Mouse (Mus musculus) midbrain, embryonic 16.5 days (tissue): ENCODE measurements at regions not wholly inside any gene's neighbourhood (a gene's known extent, or its start where the extent isn't known, plus 50 kb on each side); places are given as distances from the start of the nearest gene placed in this dataset.
"Not testable (repeated sequence)": the region's sequence is repeated elsewhere in the genome, so short reads cannot be mapped to it uniquely, and the experiment has no call there.

Experiments used
- ATAC-seq: fragments of 200-750 bp; cut with Nextera tagmentation; 2 replicates; pipeline ENCODE4 v1.8.0; 2017; ENCODE audit warnings: moderate TSS enrichment
- H3K27ac ChIP-seq: fragments of 300-500 bp; sonication (generic); 2 replicates; pipeline ENCODE4 v1.5.1; 2014; ENCODE audit warnings: mild to moderate bottlenecking, low read length, mixed read lengths
- H3K27me3 ChIP-seq: fragments of 300-500 bp; sonication (generic); 2 replicates; pipeline ENCODE4 v1.6.1; 2014; ENCODE audit warnings: low read depth, low read length, mixed read lengths; ENCODE audit not compliant: control insufficient read depth, insufficient read depth
- H3K36me3 ChIP-seq: fragments of 300-500 bp; sonication (generic); 2 replicates; pipeline ENCODE4 v1.6.1; 2014; ENCODE audit warnings: mild to moderate bottlenecking, low read length, moderate library complexity, mixed read lengths; ENCODE audit not compliant: control insufficient read depth, insufficient read depth
- H3K4me1 ChIP-seq: fragments of 300-500 bp; sonication (generic); 2 replicates; pipeline ENCODE4 v1.6.1; 2014; ENCODE audit warnings: mild to moderate bottlenecking, low read length, mixed read lengths; ENCODE audit not compliant: control insufficient read depth, insufficient read depth
- H3K4me2 ChIP-seq: fragments of 300-500 bp; sonication (generic); 2 replicates; pipeline ENCODE4 v1.6.1; 2014; ENCODE audit warnings: mild to moderate bottlenecking, low read length, mixed read lengths
- H3K4me3 ChIP-seq: fragments of 300-500 bp; sonication (generic); 2 replicates; pipeline ENCODE4 v1.5.1; 2014; ENCODE audit warnings: low read depth, mild to moderate bottlenecking, low read length, moderate library complexity, mixed read lengths
- H3K9ac ChIP-seq: fragments of 300-500 bp; sonication (generic); 2 replicates; pipeline ENCODE4 v1.6.1; 2014; ENCODE audit warnings: low read depth, low read length, mixed read lengths
- H3K9me3 ChIP-seq: fragments of 300-500 bp; sonication (generic); replicated peaks from 2 replicates; pipeline ENCODE4 v1.6.1; 2014; ENCODE audit warnings: mild to moderate bottlenecking, low read length, mixed read lengths; ENCODE audit not compliant: control insufficient read depth, poor library complexity, severe bottlenecking
- WGBS: fragments of 180-500 bp; shearing (Covaris S2); extraction: QIAGEN DNeasy Blood & Tissue Kit; methylation state at CpG from one replicate; pipeline ENCODE4 v1.1.7; 2014; 5-methylcytosine and 5-hydroxymethylcytosine counted together

DNA sequence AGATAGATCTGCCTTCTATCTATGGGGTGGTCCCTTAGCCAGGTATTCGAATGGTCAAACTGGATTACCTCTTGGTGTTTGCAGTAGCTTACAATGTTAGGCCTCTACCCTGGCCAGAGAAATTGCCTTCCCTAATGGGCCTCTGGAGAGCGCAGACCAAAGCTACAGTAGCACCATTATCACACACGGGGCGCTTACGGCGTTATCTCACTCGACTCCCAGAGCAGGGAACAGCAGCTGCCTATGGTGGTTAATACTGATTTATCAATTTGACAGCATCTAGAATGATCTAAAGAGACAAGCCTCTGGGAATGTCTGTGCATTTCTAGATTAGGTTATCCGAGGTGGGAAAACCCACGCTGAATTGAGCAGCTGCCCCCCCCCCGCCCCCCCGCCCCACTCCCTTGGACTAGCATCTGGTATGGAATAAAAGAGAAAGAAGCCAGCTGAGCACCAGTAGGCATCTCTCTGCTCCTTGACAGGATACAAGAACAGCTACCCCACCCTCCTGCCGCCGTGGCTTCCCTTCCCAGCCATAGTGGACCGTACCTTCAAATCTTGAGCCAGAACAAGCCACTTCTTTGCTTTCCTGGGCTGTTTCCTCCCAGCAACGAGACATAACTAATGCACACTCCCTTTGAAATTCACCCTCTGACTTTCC is 151.7 kb upstream of the Ajap1 start:
- no peaks in the 10 kb centered on the region for H3K27me3 ChIP-seq
- no peaks in the 10 kb centered on the region for H3K36me3 ChIP-seq
- H3K4me2 ChIP-seq: no peak overlapping the region
- H3K27ac ChIP-seq: no peak overlapping the region
- H3K9ac ChIP-seq: no peak overlapping the region
- WGBS: 27% methylated on average over 15 of the region's 15 CpGs
- H3K4me3 ChIP-seq: no peak overlapping the region
- H3K4me1 ChIP-seq: peaks cover 22% of the 10 kb centered on the region
- no peaks in the 10 kb centered on the region for H3K9me3 ChIP-seq
- peak; percentile 21; the same call in 1 of the 2 replicates for ATAC-seq

DNA sequence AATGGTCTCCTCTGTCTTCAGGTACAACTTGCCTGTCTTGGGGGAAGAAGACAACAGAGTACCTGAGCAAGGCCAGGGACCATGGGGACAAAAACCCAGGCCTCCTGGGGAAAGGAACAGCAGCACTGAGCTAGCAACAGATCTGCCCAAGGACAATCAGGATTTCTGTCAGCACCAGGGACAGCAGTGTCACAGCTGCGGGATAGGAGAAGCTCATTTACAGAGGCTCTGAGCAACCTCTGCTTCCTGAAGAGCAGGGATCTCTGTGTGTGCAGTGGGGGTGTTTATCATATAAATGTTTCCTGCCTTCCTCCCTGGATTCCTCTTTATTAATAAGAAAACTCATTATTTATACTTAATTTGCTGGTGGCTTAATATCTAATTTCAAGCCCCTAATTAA is 155.4 kb upstream of the Ajap1 start:
- no peak for ATAC-seq
- H3K27me3 ChIP-seq: no peaks in the 10 kb centered on the region
- H3K9me3 ChIP-seq: no peaks in the 10 kb centered on the region
- H3K36me3 ChIP-seq: no peaks in the 10 kb centered on the region
- no peak overlapping the region for H3K4me2 ChIP-seq
- WGBS: 0% methylated on average over 1 of the region's 1 CpGs
- 0 out of 2 replicates have a peak overlapping the region, but pooled peaks have one; percentile 26 for H3K27ac ChIP-seq
- H3K9ac ChIP-seq: 0 out of 2 replicates have a peak overlapping the region, but pooled peaks have one; percentile 11
- no peak overlapping the region for H3K4me3 ChIP-seq
- peaks cover 22% of the 10 kb centered on the region for H3K4me1 ChIP-seq

DNA sequence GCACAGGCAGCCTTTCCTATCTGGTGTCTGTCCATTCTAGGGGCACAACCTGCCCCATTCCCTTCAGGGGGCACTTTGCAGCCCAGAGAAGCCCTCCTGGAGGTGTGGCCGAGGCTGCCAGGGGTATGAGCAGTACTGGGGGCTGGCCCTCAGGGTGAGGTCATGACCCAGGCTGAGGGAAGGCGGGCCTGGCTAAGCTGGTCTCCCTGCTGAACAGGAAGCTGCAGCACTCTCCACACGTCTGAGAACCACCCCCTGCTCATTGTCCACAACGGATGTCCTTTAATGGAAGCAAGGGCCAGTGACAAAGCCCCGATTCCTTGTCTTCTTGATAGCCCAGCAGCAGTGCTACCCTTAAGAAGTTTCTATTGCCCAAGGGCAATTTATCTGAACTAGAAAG is 169.2 kb upstream of the Ajap1 start:
- no peak for ATAC-seq
- H3K4me2 ChIP-seq: no peak overlapping the region
- no peaks in the 10 kb centered on the region for H3K36me3 ChIP-seq
- H3K4me3 ChIP-seq: no peak overlapping the region
- 6% methylated on average over 5 of the region's 5 CpGs for WGBS
- H3K4me1 ChIP-seq: peaks cover 6% of the 10 kb centered on the region
- H3K9me3 ChIP-seq: no peaks in the 10 kb centered on the region
- H3K9ac ChIP-seq: no peak overlapping the region
- H3K27me3 ChIP-seq: no peaks in the 10 kb centered on the region; the same call in 1 of the 2 replicates
- no peak overlapping the region for H3K27ac ChIP-seq

DNA sequence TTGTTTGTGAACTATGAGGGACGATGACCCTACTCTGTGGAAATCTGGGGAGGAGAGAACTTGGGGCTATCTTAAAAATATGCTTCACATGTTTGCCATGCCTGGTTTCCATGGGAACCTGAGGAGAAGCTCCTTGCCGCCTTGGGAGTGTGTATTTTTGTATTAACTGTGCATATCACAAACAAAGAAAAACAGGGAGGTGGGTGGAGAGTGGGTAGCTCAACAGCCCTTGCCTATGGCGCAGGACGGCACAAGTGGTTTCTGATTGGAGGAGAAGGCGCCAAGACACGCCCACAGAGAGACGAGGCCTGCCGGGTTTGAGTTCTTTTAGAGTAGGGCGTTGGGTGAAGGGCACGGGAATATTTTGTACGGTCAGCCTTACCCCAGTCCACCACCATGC is 170.2 kb upstream of the Ajap1 start:
- Histone ChIP-seq H3K9ac (no peak overlapping the region), H3K9me3 (no peaks in the 10 kb centered on the region), H3K27me3 (no peaks in the 10 kb centered on the region), H3K4me1 (peaks cover 6% of the 10 kb centered on the region), H3K36me3 (no peaks in the 10 kb centered on the region), H3K4me2 (no peak overlapping the region), H3K4me3 (no peak overlapping the region), H3K27ac (no peak overlapping the region)
- WGBS: 81% methylated on average over 11 of the region's 11 CpGs
- ATAC-seq: no peak

DNA sequence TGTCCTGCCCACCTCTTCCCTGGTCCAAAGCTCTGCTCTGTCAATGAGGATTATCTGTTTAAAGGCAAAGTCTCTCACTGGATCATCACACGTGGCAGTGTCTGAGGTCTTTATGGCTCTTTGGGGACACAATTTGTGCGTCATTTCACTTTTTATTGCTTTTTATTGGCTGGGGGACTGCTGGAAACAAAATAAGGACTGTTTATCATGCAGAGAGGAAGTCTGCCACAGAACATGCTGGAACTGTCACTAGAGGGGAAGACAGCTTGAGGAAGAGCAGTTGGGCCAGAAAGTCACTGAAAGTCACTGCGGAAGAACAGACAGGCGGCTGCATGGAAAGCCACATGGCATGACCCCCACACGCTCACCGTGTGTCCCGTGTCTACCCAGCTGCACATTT is 180.1 kb upstream of the Ajap1 start:
- Histone ChIP-seq H3K36me3 (no peaks in the 10 kb centered on the region), H3K4me3 (no peak overlapping the region), H3K27ac (no peak overlapping the region), H3K4me1 (no peaks in the 10 kb centered on the region; the same call in 1 of the 2 replicates), H3K9me3 (no peaks in the 10 kb centered on the region), H3K27me3 (no peaks in the 10 kb centered on the region), H3K4me2 (no peak overlapping the region), H3K9ac (no peak overlapping the region)
- WGBS: 81% methylated on average over 7 of the region's 7 CpGs
- ATAC-seq: no peak

DNA sequence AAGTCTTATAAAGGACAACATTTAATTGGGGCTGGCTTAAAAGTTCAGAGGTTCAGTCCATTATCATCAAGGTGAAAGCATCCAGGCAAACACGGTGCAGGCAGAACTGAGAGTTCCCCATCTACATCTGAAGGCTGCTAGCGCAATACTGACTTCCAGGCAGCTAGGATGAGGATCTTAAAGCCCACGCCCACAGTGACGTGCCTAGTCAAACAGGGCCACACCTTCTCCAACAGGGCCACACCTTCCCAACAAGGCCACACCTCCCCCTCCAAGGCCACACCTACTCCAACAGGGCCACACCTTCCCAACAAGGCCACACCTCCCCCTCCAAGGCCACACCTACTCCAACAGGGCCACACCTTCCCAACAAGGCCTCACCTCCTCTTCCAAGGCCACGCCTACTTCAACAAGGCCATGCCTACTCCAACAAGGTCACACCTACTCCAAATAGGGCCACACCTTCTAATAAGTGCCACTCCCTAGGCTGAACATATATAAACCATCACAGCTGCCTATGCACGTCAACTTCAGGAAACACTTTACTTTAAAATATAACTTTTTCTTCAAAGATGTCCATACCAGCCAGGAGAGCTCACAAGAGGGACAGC is 184.1 kb upstream of the Ajap1 start:
- H3K27me3 ChIP-seq, H3K9me3 ChIP-seq, ATAC-seq, H3K4me3 ChIP-seq, H3K27ac ChIP-seq, H3K4me2 ChIP-seq, H3K36me3 ChIP-seq, H3K4me1 ChIP-seq, H3K9ac ChIP-seq: not testable (repeated sequence)
- WGBS: 86% methylated on average over 6 of the region's 6 CpGs

DNA sequence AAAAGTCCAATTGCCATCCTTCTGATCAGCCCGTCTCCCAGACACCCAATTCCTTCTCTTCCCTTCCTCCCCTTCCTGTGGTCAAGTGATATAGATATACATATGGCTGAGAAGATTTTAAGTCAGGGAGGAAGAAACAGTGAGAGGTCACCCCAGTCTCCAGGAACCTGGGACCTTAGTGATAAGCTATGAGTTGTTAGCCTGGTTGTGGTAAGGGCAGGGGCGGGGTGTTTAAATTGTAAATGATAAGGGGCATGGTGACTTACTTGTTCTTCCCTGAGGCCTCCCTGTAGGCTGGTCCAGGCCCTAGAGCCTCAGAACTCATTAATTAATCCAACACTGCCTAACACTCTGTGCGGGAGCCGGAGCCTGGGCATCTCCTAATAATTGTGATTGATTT is 186.5 kb upstream of the Ajap1 start:
- H3K27ac ChIP-seq: no peak overlapping the region
- H3K4me2 ChIP-seq: no peak overlapping the region
- H3K36me3 ChIP-seq: no peaks in the 10 kb centered on the region
- H3K4me3 ChIP-seq: no peak overlapping the region
- no peak overlapping the region for H3K9ac ChIP-seq
- H3K27me3 ChIP-seq: no peaks in the 10 kb centered on the region
- no peak for ATAC-seq
- no peaks in the 10 kb centered on the region for H3K4me1 ChIP-seq
- 89% methylated on average over 4 of the region's 4 CpGs for WGBS
- no peaks in the 10 kb centered on the region for H3K9me3 ChIP-seq

DNA sequence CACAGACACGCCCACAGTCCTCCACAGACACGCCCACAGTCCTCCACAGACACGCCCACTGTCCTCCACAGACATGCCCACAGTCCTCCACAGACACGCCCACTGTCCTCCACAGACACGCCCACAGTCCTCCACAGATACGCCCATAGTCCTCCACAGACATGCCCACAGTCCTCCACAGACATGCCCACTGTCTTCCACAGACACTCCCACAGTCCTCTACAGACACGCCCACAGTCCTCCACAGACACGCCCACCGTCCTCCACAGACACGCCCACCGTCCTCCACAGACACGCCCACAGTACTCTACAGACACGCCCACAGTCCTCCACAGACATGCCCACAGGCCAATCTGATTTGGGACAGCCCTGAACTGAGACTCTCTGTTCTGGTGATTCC is 187.6 kb upstream of the Ajap1 start:
- Histone ChIP-seq H3K9me3 (no peaks in the 10 kb centered on the region), H3K4me2 (no peak overlapping the region), H3K4me1 (no peaks in the 10 kb centered on the region), H3K27ac (no peak overlapping the region), H3K4me3 (no peak overlapping the region), H3K27me3 (no peaks in the 10 kb centered on the region), H3K9ac (no peak overlapping the region), H3K36me3 (no peaks in the 10 kb centered on the region)
- ATAC-seq: no peak
- 93% methylated on average over 13 of the region's 13 CpGs for WGBS

DNA sequence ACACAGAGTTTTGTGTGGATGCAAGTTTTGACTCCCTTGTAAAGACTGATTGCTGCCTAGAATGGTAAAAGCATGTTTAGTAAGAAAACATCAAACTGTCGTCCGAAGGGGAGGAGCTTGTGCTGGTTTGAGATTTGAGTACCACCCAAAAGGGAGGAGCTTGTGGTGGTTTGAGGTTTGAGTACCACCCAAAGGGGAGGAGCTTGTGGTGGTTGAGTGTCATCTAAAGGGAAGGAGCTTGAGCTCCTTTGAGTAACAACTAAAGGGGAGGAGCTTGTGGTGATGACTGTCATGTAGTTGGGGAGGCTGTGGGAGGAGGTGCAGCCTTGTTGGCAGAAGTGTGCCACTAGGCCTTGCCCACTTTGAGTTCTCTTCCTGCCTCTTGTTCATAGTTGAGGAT is 192.8 kb upstream of the Ajap1 start:
- WGBS: 93% methylated on average over 2 of the region's 2 CpGs
- ATAC-seq: no peak

More for the DNA sequence above, 192.8 kb upstream of the Ajap1 start:
- no peaks in the 10 kb centered on the region; the same call in 1 of the 2 replicates for H3K27me3 ChIP-seq
- no peaks in the 10 kb centered on the region for H3K9me3 ChIP-seq
- no peaks in the 10 kb centered on the region for H3K36me3 ChIP-seq
- no peak overlapping the region for H3K4me2 ChIP-seq
- H3K4me3 ChIP-seq: no peak overlapping the region
- no peak overlapping the region for H3K9ac ChIP-seq
- H3K4me1 ChIP-seq: no peaks in the 10 kb centered on the region
- no peak overlapping the region for H3K27ac ChIP-seq
